Mouse (Mus musculus): Measurements from ENCODE around the gene Arhgdib. TPM values are rescaled to one million over a fixed set of nuclear protein-coding genes. Genes with fewer than 3 reads are reported as not detected.

Gene Arhgdib
- polyA plus RNA-seq, 1 experiment from 2014 or later = 164 TPM

- Histone ChIP-seq H3K36me3 (ENCODE audit: control insufficient read depth, insufficient read depth) (no peaks in the 10 kb centered on the region), H3K4me1 (ENCODE audit: control insufficient read depth, low read depth, low read length) (peaks cover 21% of the 10 kb centered on the region)
- ATAC-seq (ENCODE audit: low read depth) = no peak
Measured at GRCm38 (mm10) chr6:136935233-136935632, 6.5 kb downstream of the Arhgdib start.

GRCm38 (mm10) chr6:136934068-136934467 lies 7.6 kb downstream of the Arhgdib start:
- Histone ChIP-seq H3K9me3 (replicated peaks; ENCODE audit: control insufficient read depth, low read length) (no peaks in the 10 kb centered on the region), H3K4me3 (ENCODE audit: low read depth, low read length) (no peak overlapping the region), H3K4me2 (ENCODE audit: low read depth, low read length) (no peak overlapping the region), H3K9ac (ENCODE audit: low read depth, low read length) (no peak overlapping the region), H3K36me3 (ENCODE audit: control insufficient read depth, insufficient read depth) (no peaks in the 10 kb centered on the region; the same call in 1 of the 2 replicates), H3K27me3 (ENCODE audit: control insufficient read depth, insufficient read depth, low read depth, low read length) (no peaks in the 10 kb centered on the region), H3K4me1 (ENCODE audit: control insufficient read depth, low read depth, low read length) (peaks cover 15% of the 10 kb centered on the region), H3K27ac (ENCODE audit: low read length) (no peak overlapping the region)
- 46% methylated on average over 7 of the region's 7 CpGs for WGBS (ENCODE audit: insufficient replicate concordance)
- ATAC-seq (ENCODE audit: low read depth) = no peak

More at GRCm38 (mm10) chr6:136935233-136935632, 6.5 kb downstream of the Arhgdib start:
- H3K4me2 ChIP-seq (ENCODE audit: low read depth, low read length) = no peak overlapping the region
- no peak overlapping the region for H3K9ac ChIP-seq (ENCODE audit: low read depth, low read length)
- no peak overlapping the region for H3K27ac ChIP-seq (ENCODE audit: low read length)
- no peaks in the 10 kb centered on the region for H3K9me3 ChIP-seq (replicated peaks; ENCODE audit: control insufficient read depth, low read length)
- no peak overlapping the region for H3K4me3 ChIP-seq (ENCODE audit: low read depth, low read length)
- H3K27me3 ChIP-seq (ENCODE audit: control insufficient read depth, insufficient read depth, low read depth, low read length) = no peaks in the 10 kb centered on the region
- 47% methylated on average over 3 of the region's 3 CpGs for WGBS (ENCODE audit: insufficient replicate concordance)

GRCm38 (mm10) chr6:136931246-136931645 lies 10.5 kb downstream of the Arhgdib start:
- peak overlapping the region; percentile 47 for H3K4me2 ChIP-seq (ENCODE audit: low read depth, low read length)
- no peaks in the 10 kb centered on the region; the same call in 1 of the 2 replicates for H3K36me3 ChIP-seq (ENCODE audit: control insufficient read depth, insufficient read depth)
- no peaks in the 10 kb centered on the region for H3K9me3 ChIP-seq (replicated peaks; ENCODE audit: control insufficient read depth, low read length)
- no peak overlapping the region for H3K4me3 ChIP-seq (ENCODE audit: low read depth, low read length)
- no peaks in the 10 kb centered on the region for H3K27me3 ChIP-seq (ENCODE audit: control insufficient read depth, insufficient read depth, low read depth, low read length)
- 50% methylated on average over 13 of the region's 13 CpGs for WGBS (ENCODE audit: insufficient replicate concordance)
- peak overlapping the region; percentile 76 for H3K27ac ChIP-seq (ENCODE audit: low read length)
- ATAC-seq (ENCODE audit: low read depth) = no peak
- peak overlapping the region; percentile 29; the same call in 1 of the 2 replicates for H3K9ac ChIP-seq (ENCODE audit: low read depth, low read length)
- peaks cover 13% of the 10 kb centered on the region for H3K4me1 ChIP-seq (ENCODE audit: control insufficient read depth, low read depth, low read length)

- Histone ChIP-seq H3K9ac (ENCODE audit: low read depth, low read length) (peak overlapping the region; percentile 42; the same call in 1 of the 2 replicates), H3K4me2 (ENCODE audit: low read depth, low read length) (peak overlapping the region; percentile 47), H3K36me3 (ENCODE audit: control insufficient read depth, insufficient read depth) (no peaks in the 10 kb centered on the region; the same call in 1 of the 2 replicates), H3K4me1 (ENCODE audit: control insufficient read depth, low read depth, low read length) (peaks cover 13% of the 10 kb centered on the region), H3K27ac (ENCODE audit: low read length) (peak overlapping the region; percentile 76), H3K9me3 (replicated peaks; ENCODE audit: control insufficient read depth, low read length) (no peaks in the 10 kb centered on the region), H3K4me3 (ENCODE audit: low read depth, low read length) (peak overlapping the region; percentile 16; the same call in 1 of the 2 replicates), H3K27me3 (ENCODE audit: control insufficient read depth, insufficient read depth, low read depth, low read length) (no peaks in the 10 kb centered on the region)
- 8% methylated on average over 12 of the region's 12 CpGs for WGBS (ENCODE audit: insufficient replicate concordance)
- ATAC-seq (ENCODE audit: low read depth) = peak; percentile 97
Measured at GRCm38 (mm10) chr6:136930677-136931076, 11.0 kb downstream of the Arhgdib start.

GRCm38 (mm10) chr6:136927626-136928025 lies 14.1 kb downstream of the Arhgdib start:
- Histone ChIP-seq H3K27me3 (ENCODE audit: control insufficient read depth, insufficient read depth, low read depth, low read length) (no peaks in the 10 kb centered on the region), H3K36me3 (ENCODE audit: control insufficient read depth, insufficient read depth) (no peaks in the 10 kb centered on the region; the same call in 1 of the 2 replicates), H3K4me3 (ENCODE audit: low read depth, low read length) (no peak overlapping the region), H3K9ac (ENCODE audit: low read depth, low read length) (no peak overlapping the region), H3K4me2 (ENCODE audit: low read depth, low read length) (no peak overlapping the region), H3K4me1 (ENCODE audit: control insufficient read depth, low read depth, low read length) (peaks cover 13% of the 10 kb centered on the region), H3K9me3 (replicated peaks; ENCODE audit: control insufficient read depth, low read length) (no peaks in the 10 kb centered on the region), H3K27ac (ENCODE audit: low read length) (no peak overlapping the region)
- no peak for ATAC-seq (ENCODE audit: low read depth)
- 71% methylated on average over 1 of the region's 1 CpGs for WGBS (ENCODE audit: insufficient replicate concordance)

- H3K27ac ChIP-seq (ENCODE audit: low read length) = no peak overlapping the region
- H3K27me3 ChIP-seq (ENCODE audit: control insufficient read depth, insufficient read depth, low read depth, low read length) = no peaks in the 10 kb centered on the region
- no peak overlapping the region for H3K4me2 ChIP-seq (ENCODE audit: low read depth, low read length)
- no peak for ATAC-seq (ENCODE audit: low read depth)
- no peak overlapping the region for H3K4me3 ChIP-seq (ENCODE audit: low read depth, low read length)
- WGBS (ENCODE audit: insufficient replicate concordance) = 53% methylated on average over 8 of the region's 8 CpGs
- no peaks in the 10 kb centered on the region; the same call in 1 of the 2 replicates for H3K36me3 ChIP-seq (ENCODE audit: control insufficient read depth, insufficient read depth)
- H3K9me3 ChIP-seq (replicated peaks; ENCODE audit: control insufficient read depth, low read length) = no peaks in the 10 kb centered on the region
- no peak overlapping the region for H3K9ac ChIP-seq (ENCODE audit: low read depth, low read length)
- H3K4me1 ChIP-seq (ENCODE audit: control insufficient read depth, low read depth, low read length) = no peaks in the 10 kb centered on the region
Measured at GRCm38 (mm10) chr6:136925049-136925448, 16.6 kb downstream of the Arhgdib start.

- Histone ChIP-seq H3K36me3 (ENCODE audit: control insufficient read depth, insufficient read depth) (no peaks in the 10 kb centered on the region; the same call in 1 of the 2 replicates), H3K4me3 (ENCODE audit: low read depth, low read length) (no peak within 1 kb of the TSS), H3K4me2 (ENCODE audit: low read depth, low read length) (no peak within 1 kb of the TSS), H3K27me3 (ENCODE audit: control insufficient read depth, insufficient read depth, low read depth, low read length) (no peaks in the 10 kb centered on the region), H3K9me3 (replicated peaks; ENCODE audit: control insufficient read depth, low read length) (no peaks in the 10 kb centered on the region), H3K27ac (ENCODE audit: low read length) (no peak within 1 kb of the TSS), H3K4me1 (ENCODE audit: control insufficient read depth, low read depth, low read length) (no peaks in the 10 kb centered on the region), H3K9ac (ENCODE audit: low read depth, low read length) (no peak within 1 kb of the TSS)
- no peak for ATAC-seq (ENCODE audit: low read depth)
- WGBS (ENCODE audit: insufficient replicate concordance) = 74% methylated on average over 8 of the region's 8 CpGs
Measured at GRCm38 (mm10) chr6:136923532-136923931, 18.2 kb downstream of the Arhgdib start, which contains the start of gene Pde6h. Gene Pde6h, plus strand, starts transcription at chr6:136923832.

- WGBS (ENCODE audit: insufficient replicate concordance) = 79% methylated on average over 7 of the region's 7 CpGs
- H3K4me3 ChIP-seq (ENCODE audit: low read depth, low read length) = no peak overlapping the region
- H3K36me3 ChIP-seq (ENCODE audit: control insufficient read depth, insufficient read depth) = no peaks in the 10 kb centered on the region; the same call in 1 of the 2 replicates
- ATAC-seq (ENCODE audit: low read depth) = no peak
- no peaks in the 10 kb centered on the region for H3K4me1 ChIP-seq (ENCODE audit: control insufficient read depth, low read depth, low read length)
- no peak overlapping the region for H3K27ac ChIP-seq (ENCODE audit: low read length)
- no peaks in the 10 kb centered on the region for H3K27me3 ChIP-seq (ENCODE audit: control insufficient read depth, insufficient read depth, low read depth, low read length)
- H3K9ac ChIP-seq (ENCODE audit: low read depth, low read length) = no peak overlapping the region
- no peak overlapping the region for H3K4me2 ChIP-seq (ENCODE audit: low read depth, low read length)
- H3K9me3 ChIP-seq (replicated peaks; ENCODE audit: control insufficient read depth, low read length) = no peaks in the 10 kb centered on the region
Measured at GRCm38 (mm10) chr6:136922871-136923270, 18.8 kb downstream of the Arhgdib start.

- H3K9me3 ChIP-seq (replicated peaks; ENCODE audit: control insufficient read depth, low read length) = no peaks in the 10 kb centered on the region
- H3K27ac ChIP-seq (ENCODE audit: low read length) = no peak within 1 kb of the TSS
- H3K4me2 ChIP-seq (ENCODE audit: low read depth, low read length) = no peak within 1 kb of the TSS
- WGBS (ENCODE audit: insufficient replicate concordance) = 57% methylated on average over 5 of the region's 5 CpGs
- no peaks in the 10 kb centered on the region for H3K4me1 ChIP-seq (ENCODE audit: control insufficient read depth, low read depth, low read length)
- no peak within 1 kb of the TSS for H3K9ac ChIP-seq (ENCODE audit: low read depth, low read length)
- no peaks in the 10 kb centered on the region; the same call in 1 of the 2 replicates for H3K36me3 ChIP-seq (ENCODE audit: control insufficient read depth, insufficient read depth)
- H3K27me3 ChIP-seq (ENCODE audit: control insufficient read depth, insufficient read depth, low read depth, low read length) = no peaks in the 10 kb centered on the region
- ATAC-seq (ENCODE audit: low read depth) = no peak
- no peak within 1 kb of the TSS for H3K4me3 ChIP-seq (ENCODE audit: low read depth, low read length)
Measured at GRCm38 (mm10) chr6:136922080-136922479, 19.6 kb downstream of the Arhgdib start, which contains the start of gene Erp27. Gene Erp27, minus strand, starts transcription at chr6:136922180.
